Mouse (Mus musculus): ENCODE results near the gene Rapgef1. TPM values are rescaled to one million over a fixed set of nuclear protein-coding genes. Genes with fewer than 3 reads are reported as not detected.

Gene Rapgef1
- polyA plus RNA-seq, 1 experiment: 65.2 TPM

- Histone ChIP-seq H3K4me3 (replicated peaks; ENCODE audit: extremely low read depth, low read depth, low read length) (no peak overlapping the region), H3K4me1 (ENCODE audit: control insufficient read depth, insufficient read depth, low read length) (peaks cover 13% of the 10 kb centered on the region; the same call in 1 of the 2 replicates)
- WGBS: 44% methylated on average over 10 of the region's 10 CpGs
- peak; percentile 53 for DNase-seq
- TF ChIP-seq POLR2A (IDR thresholded peaks at IDR 0.05; ENCODE audit: borderline replicate concordance, extremely low read depth, low read depth, low read length) (no peak), CTCF (IDR thresholded peaks at IDR 0.05; ENCODE audit: insufficient read depth, low read length) (peak; percentile 23; the same call in 1 of the 2 replicates)
Observed at GRCm38 (mm10) chr2:29649795-29650457, 30.4 kb downstream of the Rapgef1 start.

- TF ChIP-seq POLR2A (IDR thresholded peaks at IDR 0.05; ENCODE audit: borderline replicate concordance, extremely low read depth, low read depth, low read length): no peak
- no peak for TF ChIP-seq CTCF (IDR thresholded peaks at IDR 0.05; ENCODE audit: insufficient read depth, low read length)
- no peak for DNase-seq
- 84% methylated on average over 5 of the region's 5 CpGs for WGBS
- Histone ChIP-seq H3K4me3 (replicated peaks; ENCODE audit: extremely low read depth, low read depth, low read length) (no peak overlapping the region), H3K4me1 (ENCODE audit: control insufficient read depth, insufficient read depth, low read length) (peaks cover 3% of the 10 kb centered on the region; the same call in 1 of the 2 replicates)
Observed at GRCm38 (mm10) chr2:29651876-29652275, 32.4 kb downstream of the Rapgef1 start.

DNA sequence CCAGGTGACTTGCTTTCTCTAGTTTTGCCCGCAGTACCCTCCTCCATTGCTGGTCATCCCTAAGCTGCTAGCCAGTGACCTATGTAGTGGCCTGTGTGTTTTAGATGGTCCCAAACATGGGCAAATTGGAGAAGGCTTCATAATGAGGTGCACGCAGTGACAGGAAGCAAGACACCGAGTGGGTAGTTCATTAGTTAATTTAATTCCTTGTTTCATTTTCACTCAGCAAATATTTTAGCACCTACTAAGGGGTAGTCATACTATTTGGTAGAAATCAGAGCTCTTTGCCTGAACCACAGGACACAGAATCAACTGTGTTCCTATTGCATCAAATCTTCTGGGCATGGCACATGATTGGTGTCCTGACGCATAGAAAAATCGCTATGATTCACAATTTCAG lies 35.9 kb downstream of the Rapgef1 start:
- Histone ChIP-seq H3K4me3 (replicated peaks; ENCODE audit: extremely low read depth, low read depth, low read length) (no peak overlapping the region), H3K4me1 (ENCODE audit: control insufficient read depth, insufficient read depth, low read length) (no peaks in the 10 kb centered on the region)
- no peak for TF ChIP-seq CTCF (IDR thresholded peaks at IDR 0.05; ENCODE audit: insufficient read depth, low read length)
- TF ChIP-seq POLR2A (IDR thresholded peaks at IDR 0.05; ENCODE audit: borderline replicate concordance, extremely low read depth, low read depth, low read length): no peak
- 89% methylated on average over 5 of the region's 5 CpGs for WGBS
- no peak for DNase-seq

GRCm38 (mm10) chr2:29656095-29656494 lies 36.6 kb downstream of the Rapgef1 start:
- TF ChIP-seq CTCF (IDR thresholded peaks at IDR 0.05; ENCODE audit: insufficient read depth, low read length) (no peak), POLR2A (IDR thresholded peaks at IDR 0.05; ENCODE audit: borderline replicate concordance, extremely low read depth, low read depth, low read length) (no peak)
- Histone ChIP-seq H3K4me3 (replicated peaks; ENCODE audit: extremely low read depth, low read depth, low read length) (no peak overlapping the region), H3K4me1 (ENCODE audit: control insufficient read depth, insufficient read depth, low read length) (no peaks in the 10 kb centered on the region; the same call in 1 of the 2 replicates)
- WGBS: 38% methylated on average over 1 of the region's 1 CpGs
- DNase-seq: no peak

- no peak overlapping the region for H3K4me3 ChIP-seq (replicated peaks; ENCODE audit: extremely low read depth, low read depth, low read length)
- TF ChIP-seq POLR2A (IDR thresholded peaks at IDR 0.05; ENCODE audit: borderline replicate concordance, extremely low read depth, low read depth, low read length) (no peak), CTCF (IDR thresholded peaks at IDR 0.05; ENCODE audit: insufficient read depth, low read length) (no peak)
- 66% methylated on average over 1 of the region's 1 CpGs for WGBS
- no peak for DNase-seq
- peaks cover 4% of the 10 kb centered on the region; the same call in 1 of the 2 replicates for H3K4me1 ChIP-seq (ENCODE audit: control insufficient read depth, insufficient read depth, low read length)
Observed at GRCm38 (mm10) chr2:29657089-29657488, 37.6 kb downstream of the Rapgef1 start.

DNA sequence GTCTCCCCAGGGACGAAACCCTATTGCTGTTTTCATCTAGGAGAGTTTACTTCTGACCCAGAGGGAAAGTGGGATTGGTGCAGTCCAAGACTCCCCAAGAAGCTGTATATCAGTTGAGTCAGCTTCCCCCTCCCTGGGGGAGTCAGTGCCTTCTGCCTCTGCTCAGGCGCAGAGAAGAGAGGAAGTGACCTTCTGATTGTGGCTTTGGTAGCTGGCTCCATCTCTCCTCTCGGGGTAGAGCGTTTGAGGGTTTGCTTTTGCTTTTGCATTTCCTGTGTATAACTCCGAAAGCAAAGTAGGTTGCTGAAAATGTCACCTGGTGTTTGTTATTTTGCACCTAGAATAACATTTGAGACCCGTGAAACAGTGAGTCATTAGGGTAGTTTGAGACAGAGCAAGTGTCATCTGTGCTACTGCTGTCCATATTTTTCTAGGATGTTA lies 42.3 kb downstream of the Rapgef1 start:
- H3K4me1 ChIP-seq (ENCODE audit: control insufficient read depth, insufficient read depth, low read length): peaks cover 11% of the 10 kb centered on the region
- H3K4me3 ChIP-seq (replicated peaks; ENCODE audit: extremely low read depth, low read depth, low read length): no peak overlapping the region
- no peak for DNase-seq
- TF ChIP-seq POLR2A (IDR thresholded peaks at IDR 0.05; ENCODE audit: borderline replicate concordance, extremely low read depth, low read depth, low read length): no peak
- 32% methylated on average over 6 of the region's 6 CpGs for WGBS

- WGBS: 20% methylated on average over 4 of the region's 4 CpGs
- no peak for TF ChIP-seq POLR2A (IDR thresholded peaks at IDR 0.05; ENCODE audit: borderline replicate concordance, extremely low read depth, low read depth, low read length)
- no peak for TF ChIP-seq CTCF (IDR thresholded peaks at IDR 0.05; ENCODE audit: insufficient read depth, low read length)
- no peak overlapping the region for H3K4me3 ChIP-seq (replicated peaks; ENCODE audit: extremely low read depth, low read depth, low read length)
- DNase-seq: no peak
- H3K4me1 ChIP-seq (ENCODE audit: control insufficient read depth, insufficient read depth, low read length): peaks cover 19% of the 10 kb centered on the region
Observed at GRCm38 (mm10) chr2:29663260-29663877, 43.8 kb downstream of the Rapgef1 start.

DNA sequence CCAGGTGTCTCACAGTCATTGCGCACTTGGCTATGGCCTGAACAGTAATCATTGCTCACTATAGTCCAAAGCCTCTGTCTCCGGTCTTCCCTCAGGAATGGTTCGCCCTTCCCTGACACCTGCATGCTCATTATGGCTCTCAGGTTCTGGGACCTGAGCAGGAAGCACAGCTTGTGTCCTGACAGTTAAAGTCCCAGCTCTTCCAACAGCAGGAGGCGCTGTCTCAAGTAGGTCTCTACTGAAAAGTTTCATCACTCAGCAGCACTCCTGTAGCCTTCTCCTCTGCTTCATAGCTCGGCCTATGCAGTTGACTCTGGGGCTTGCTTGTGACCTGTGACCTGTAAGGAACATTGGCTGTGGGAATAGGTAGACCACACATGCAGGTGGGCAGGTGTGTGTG lies 45.9 kb downstream of the Rapgef1 start:
- Histone ChIP-seq H3K4me3 (replicated peaks; ENCODE audit: extremely low read depth, low read depth, low read length) (no peak overlapping the region), H3K4me1 (ENCODE audit: control insufficient read depth, insufficient read depth, low read length) (peaks cover 34% of the 10 kb centered on the region)
- 93% methylated on average over 5 of the region's 5 CpGs for WGBS
- no peak for TF ChIP-seq POLR2A (IDR thresholded peaks at IDR 0.05; ENCODE audit: borderline replicate concordance, extremely low read depth, low read depth, low read length)
- peak; percentile 20; the same call in 1 of the 2 replicates for TF ChIP-seq CTCF (IDR thresholded peaks at IDR 0.05; ENCODE audit: insufficient read depth, low read length)
- no peak for DNase-seq

- Histone ChIP-seq H3K4me3 (replicated peaks; ENCODE audit: extremely low read depth, low read depth, low read length) (no peak overlapping the region), H3K4me1 (ENCODE audit: control insufficient read depth, insufficient read depth, low read length) (peaks cover 33% of the 10 kb centered on the region)
- no peak for TF ChIP-seq POLR2A (IDR thresholded peaks at IDR 0.05; ENCODE audit: borderline replicate concordance, extremely low read depth, low read depth, low read length)
- no peak for TF ChIP-seq CTCF (IDR thresholded peaks at IDR 0.05; ENCODE audit: insufficient read depth, low read length)
- WGBS: 13% methylated on average over 7 of the region's 7 CpGs
- DNase-seq: peak; percentile 64
Observed at GRCm38 (mm10) chr2:29666589-29666988, 47.1 kb downstream of the Rapgef1 start.

DNA sequence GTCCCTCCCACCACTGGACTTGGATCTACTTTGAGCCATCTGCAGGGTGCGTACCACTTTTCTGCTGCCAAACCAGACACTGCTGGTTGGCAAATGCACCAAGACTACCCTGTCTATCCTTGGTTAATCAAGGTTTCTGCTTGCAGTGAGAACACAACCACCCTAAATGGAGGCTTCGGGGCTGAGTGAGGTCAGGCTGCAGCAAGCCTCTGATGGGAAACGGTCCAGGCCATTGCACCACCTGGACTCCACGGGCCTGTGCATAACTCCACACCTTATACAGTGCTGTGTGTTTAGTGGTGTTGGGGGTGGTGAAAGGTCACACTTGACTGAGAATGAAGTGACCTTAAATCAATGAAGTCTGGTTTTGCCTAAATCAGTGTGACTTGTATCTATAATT lies 47.6 kb downstream of the Rapgef1 start:
- 58% methylated on average over 4 of the region's 4 CpGs for WGBS
- TF ChIP-seq POLR2A (IDR thresholded peaks at IDR 0.05; ENCODE audit: borderline replicate concordance, extremely low read depth, low read depth, low read length) (no peak), CTCF (IDR thresholded peaks at IDR 0.05; ENCODE audit: insufficient read depth, low read length) (no peak)
- no peak overlapping the region for H3K4me3 ChIP-seq (replicated peaks; ENCODE audit: extremely low read depth, low read depth, low read length)
- no peak for DNase-seq
- H3K4me1 ChIP-seq (ENCODE audit: control insufficient read depth, insufficient read depth, low read length): peaks cover 32% of the 10 kb centered on the region
